Mouse (Mus musculus): ENCODE data around the gene Nsmce4a.

GRCm38 (mm10) chr7:130621068-130621467 is 48.1 kb upstream of the Nsmce4a start:
- no peak for TF ChIP-seq CTCF (IDR thresholded peaks at IDR 0.05)
- no peak for TF ChIP-seq EP300 (IDR thresholded peaks at IDR 0.05)
